Mouse (Mus musculus) ES-Bruce4 (cell line): ENCODE data around the gene Mcf2l.

Source experiments
- CTCF ChIP-seq: IDR thresholded peaks from one replicate; pipeline ENCODE4 v1.8.1; 2011; ENCODE audit warnings: low read depth, low read length
- POLR2A ChIP-seq: IDR thresholded peaks from one replicate; pipeline ENCODE4 v1.8.1; 2011; ENCODE audit warnings: low read length; ENCODE audit not compliant: insufficient read depth

- no peak for TF ChIP-seq CTCF
- no peak for TF ChIP-seq POLR2A
Observed at GRCm38 (mm10) chr8:12917831-12918230, 44.2 kb downstream of the Mcf2l start.
